Mouse (Mus musculus): ENCODE measurements around the gene Shc3. TPM values are rescaled to one million over a fixed set of nuclear protein-coding genes. Genes with fewer than 3 reads are reported as not detected.

The Shc3 gene
- polyA plus RNA-seq, 1 experiment from 2014 or later, result 9.2 TPM

DNA sequence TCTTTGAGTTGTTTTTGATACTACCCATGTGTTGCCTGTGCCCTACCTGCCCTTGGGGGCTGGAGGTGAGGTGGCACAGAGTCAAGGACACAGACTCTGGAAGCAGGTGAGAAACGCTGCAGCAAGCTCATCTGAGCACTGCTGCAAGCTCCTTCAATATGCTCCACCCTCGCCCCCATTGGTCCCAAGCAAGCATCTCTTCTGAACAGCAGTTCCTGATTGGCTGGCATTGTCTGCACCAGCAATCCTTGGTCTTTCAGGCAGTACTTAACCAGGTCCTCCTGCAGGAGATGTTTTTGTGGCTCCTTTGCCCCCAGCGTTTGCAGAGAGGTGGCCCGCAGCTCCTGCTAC, 34.6 kb upstream of the Shc3 start:
- Histone ChIP-seq H3K36me3 (ENCODE audit: control insufficient read depth, insufficient read depth) (no peaks in the 10 kb centered on the region), H3K4me3 (replicated peaks; ENCODE audit: low read length) (no peak overlapping the region), H3K9ac (replicated peaks; ENCODE audit: low read depth, low read length) (no peak overlapping the region), H3K27me3 (replicated peaks; ENCODE audit: control insufficient read depth, insufficient read depth, low read length) (no peaks in the 10 kb centered on the region), H3K9me3 (ENCODE audit: control insufficient read depth, low read length) (no peaks in the 10 kb centered on the region), H3K4me1 (replicated peaks; ENCODE audit: control insufficient read depth, insufficient read depth, low read length) (peaks cover 10% of the 10 kb centered on the region), H3K4me2 (ENCODE audit: low read length) (peak overlapping the region; percentile 55), H3K27ac (ENCODE audit: low read length) (peak overlapping the region; percentile 71)
- WGBS, result 27% methylated on average over 4 of the region's 4 CpGs
- ATAC-seq, result peak; percentile 69

DNA sequence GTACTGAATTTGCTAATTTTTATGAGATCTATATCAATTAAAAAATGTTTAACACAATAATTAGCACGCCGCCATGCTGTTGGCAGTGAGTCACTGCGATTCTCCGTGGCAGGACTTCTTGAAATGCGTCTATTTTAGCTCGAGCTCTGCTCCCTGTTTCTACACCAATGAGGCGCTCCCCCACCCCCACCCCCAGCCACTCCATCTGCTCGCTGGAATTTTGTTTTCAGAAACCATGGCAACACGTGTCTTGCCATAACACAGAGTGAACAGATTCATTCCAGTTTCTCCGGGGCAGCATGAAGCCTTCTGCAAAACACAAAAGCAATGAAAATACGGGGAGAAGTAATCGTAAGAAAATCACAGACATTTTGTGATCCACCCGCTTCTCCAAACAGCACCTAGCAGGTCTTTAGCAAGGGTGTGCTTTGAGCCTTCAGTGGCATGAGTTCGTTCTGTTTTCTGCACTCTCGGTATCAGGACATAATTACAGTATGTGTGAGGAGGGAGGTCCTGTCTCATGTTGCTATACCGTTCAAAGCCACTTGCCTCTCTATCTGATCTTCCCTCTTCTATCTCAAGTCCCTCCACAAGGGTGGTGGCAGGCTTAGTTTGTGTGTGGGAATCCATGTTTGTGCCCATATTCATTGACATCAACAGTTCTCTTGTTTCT, 34.1 kb upstream of the Shc3 start:
- H3K4me1 ChIP-seq (replicated peaks; ENCODE audit: control insufficient read depth, insufficient read depth, low read length), result peaks cover 10% of the 10 kb centered on the region
- peak overlapping the region; percentile 72 for H3K27ac ChIP-seq (ENCODE audit: low read length)
- H3K27me3 ChIP-seq (replicated peaks; ENCODE audit: control insufficient read depth, insufficient read depth, low read length), result no peaks in the 10 kb centered on the region
- no peaks in the 10 kb centered on the region for H3K36me3 ChIP-seq (ENCODE audit: control insufficient read depth, insufficient read depth)
- no peaks in the 10 kb centered on the region for H3K9me3 ChIP-seq (ENCODE audit: control insufficient read depth, low read length)
- 4% methylated on average over 16 of the region's 16 CpGs for WGBS
- ATAC-seq, result peak; percentile 91
- no peak overlapping the region for H3K9ac ChIP-seq (replicated peaks; ENCODE audit: low read depth, low read length)
- H3K4me3 ChIP-seq (replicated peaks; ENCODE audit: low read length), result peak overlapping the region; percentile 32
- H3K4me2 ChIP-seq (ENCODE audit: low read length), result peak overlapping the region; percentile 55

DNA sequence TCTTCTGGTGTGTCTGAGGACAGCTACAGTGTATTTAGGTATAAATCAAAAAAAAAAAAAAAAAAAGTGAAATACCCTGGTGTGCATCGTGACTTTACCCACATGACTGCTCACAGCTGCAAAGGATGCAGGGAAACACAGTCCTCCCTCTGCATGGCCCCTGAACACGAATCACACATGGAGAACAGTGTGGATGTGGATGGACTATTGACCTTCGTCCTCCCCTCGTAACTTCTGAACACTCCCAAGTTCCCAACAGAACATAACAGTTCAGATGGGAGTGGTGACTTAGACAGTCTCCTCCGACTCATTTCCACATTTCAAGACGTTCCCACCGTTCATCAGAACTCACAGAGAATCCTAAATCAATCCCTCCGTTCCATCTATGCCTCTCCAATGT, 33.5 kb upstream of the Shc3 start:
- peak; percentile 34 for ATAC-seq
- H3K27me3 ChIP-seq (replicated peaks; ENCODE audit: control insufficient read depth, insufficient read depth, low read length), result no peaks in the 10 kb centered on the region
- peaks cover 10% of the 10 kb centered on the region for H3K4me1 ChIP-seq (replicated peaks; ENCODE audit: control insufficient read depth, insufficient read depth, low read length)
- peak overlapping the region; percentile 55 for H3K4me2 ChIP-seq (ENCODE audit: low read length)
- no peak overlapping the region for H3K9ac ChIP-seq (replicated peaks; ENCODE audit: low read depth, low read length)
- no peak overlapping the region; the same call in 1 of the 2 replicates for H3K4me3 ChIP-seq (replicated peaks; ENCODE audit: low read length)
- peak overlapping the region; percentile 72 for H3K27ac ChIP-seq (ENCODE audit: low read length)
- no peaks in the 10 kb centered on the region for H3K36me3 ChIP-seq (ENCODE audit: control insufficient read depth, insufficient read depth)
- 45% methylated on average over 8 of the region's 8 CpGs for WGBS
- no peaks in the 10 kb centered on the region for H3K9me3 ChIP-seq (ENCODE audit: control insufficient read depth, low read length)

DNA sequence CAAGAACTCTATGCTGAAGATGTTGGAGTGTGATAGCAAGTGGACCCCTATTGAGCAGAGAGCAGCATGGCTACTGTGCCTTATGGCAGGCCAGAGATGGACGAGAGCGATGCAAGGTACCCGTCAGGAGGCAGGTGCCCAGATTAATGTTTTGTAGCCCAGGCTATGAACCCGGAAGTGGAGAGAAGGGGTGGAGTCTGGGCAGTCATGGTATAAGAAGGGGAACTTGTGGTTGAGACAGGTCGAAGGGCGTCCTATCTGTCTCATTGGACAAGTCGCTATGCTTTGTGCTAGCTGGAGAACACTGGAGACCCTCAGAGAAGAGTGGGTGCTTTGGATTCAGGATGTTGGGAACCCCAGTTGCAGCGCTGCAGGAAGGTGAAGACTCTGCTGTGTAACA, 30.9 kb upstream of the Shc3 start:
- no peaks in the 10 kb centered on the region for H3K36me3 ChIP-seq (ENCODE audit: control insufficient read depth, insufficient read depth)
- no peak for ATAC-seq

DNA sequence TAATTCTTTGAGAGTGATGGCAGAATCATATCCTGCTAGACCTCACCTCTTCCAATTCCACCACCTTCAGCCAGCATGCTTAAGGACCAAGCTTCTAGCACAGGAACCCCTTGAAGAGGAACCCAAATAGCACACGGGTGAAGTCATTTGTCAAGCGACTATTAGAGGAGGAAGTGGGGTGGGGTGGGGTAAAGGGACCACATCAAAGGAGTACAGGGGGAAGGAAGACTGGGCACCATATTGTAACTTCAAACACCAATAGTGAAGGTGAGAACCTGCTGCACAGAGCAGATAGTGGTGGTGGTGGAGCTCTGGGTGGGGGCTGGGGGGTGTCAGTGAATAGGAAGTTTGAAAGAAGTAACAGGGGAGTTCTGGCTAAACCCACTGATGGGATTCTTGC, 28.8 kb upstream of the Shc3 start:
- no peak overlapping the region for H3K27ac ChIP-seq (ENCODE audit: low read length)
- no peaks in the 10 kb centered on the region for H3K36me3 ChIP-seq (ENCODE audit: control insufficient read depth, insufficient read depth)
- H3K9me3 ChIP-seq (ENCODE audit: control insufficient read depth, low read length), result no peaks in the 10 kb centered on the region
- no peak overlapping the region for H3K4me3 ChIP-seq (replicated peaks; ENCODE audit: low read length)
- no peak overlapping the region for H3K9ac ChIP-seq (replicated peaks; ENCODE audit: low read depth, low read length)
- H3K27me3 ChIP-seq (replicated peaks; ENCODE audit: control insufficient read depth, insufficient read depth, low read length), result no peaks in the 10 kb centered on the region
- H3K4me2 ChIP-seq (ENCODE audit: low read length), result no peak overlapping the region
- H3K4me1 ChIP-seq (replicated peaks; ENCODE audit: control insufficient read depth, insufficient read depth, low read length), result peaks cover 8% of the 10 kb centered on the region
- no peak for ATAC-seq
- WGBS, result 80% methylated on average over 2 of the region's 2 CpGs

More for the DNA sequence above, 30.9 kb upstream of the Shc3 start:
- 94% methylated on average over 8 of the region's 8 CpGs for WGBS
- no peak overlapping the region for H3K9ac ChIP-seq (replicated peaks; ENCODE audit: low read depth, low read length)
- H3K27me3 ChIP-seq (replicated peaks; ENCODE audit: control insufficient read depth, insufficient read depth, low read length), result no peaks in the 10 kb centered on the region
- no peak overlapping the region for H3K4me3 ChIP-seq (replicated peaks; ENCODE audit: low read length)
- peaks cover 10% of the 10 kb centered on the region for H3K4me1 ChIP-seq (replicated peaks; ENCODE audit: control insufficient read depth, insufficient read depth, low read length)
- H3K27ac ChIP-seq (ENCODE audit: low read length), result no peak overlapping the region
- no peak overlapping the region for H3K4me2 ChIP-seq (ENCODE audit: low read length)
- H3K9me3 ChIP-seq (ENCODE audit: control insufficient read depth, low read length), result no peaks in the 10 kb centered on the region

DNA sequence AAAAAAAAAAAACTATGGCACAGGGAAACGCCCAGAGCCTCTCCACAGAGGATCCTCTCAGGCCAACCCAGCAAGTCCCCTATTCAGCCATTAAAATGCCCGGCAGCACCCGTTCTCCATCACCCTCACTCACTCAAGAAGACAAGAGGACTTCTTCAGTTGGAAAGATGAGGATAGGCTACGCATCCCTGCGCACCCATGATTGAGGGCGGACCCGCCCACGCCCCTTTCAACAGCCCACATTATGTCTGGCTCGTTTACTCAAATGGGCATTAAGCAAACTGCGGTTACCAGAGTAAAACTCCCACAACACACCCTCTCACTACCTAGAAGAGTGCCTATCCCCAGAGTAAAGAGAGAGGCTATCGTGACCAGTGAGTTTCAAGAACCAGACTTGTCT, 26.2 kb upstream of the Shc3 start:
- WGBS, result 27% methylated on average over 11 of the region's 11 CpGs

DNA sequence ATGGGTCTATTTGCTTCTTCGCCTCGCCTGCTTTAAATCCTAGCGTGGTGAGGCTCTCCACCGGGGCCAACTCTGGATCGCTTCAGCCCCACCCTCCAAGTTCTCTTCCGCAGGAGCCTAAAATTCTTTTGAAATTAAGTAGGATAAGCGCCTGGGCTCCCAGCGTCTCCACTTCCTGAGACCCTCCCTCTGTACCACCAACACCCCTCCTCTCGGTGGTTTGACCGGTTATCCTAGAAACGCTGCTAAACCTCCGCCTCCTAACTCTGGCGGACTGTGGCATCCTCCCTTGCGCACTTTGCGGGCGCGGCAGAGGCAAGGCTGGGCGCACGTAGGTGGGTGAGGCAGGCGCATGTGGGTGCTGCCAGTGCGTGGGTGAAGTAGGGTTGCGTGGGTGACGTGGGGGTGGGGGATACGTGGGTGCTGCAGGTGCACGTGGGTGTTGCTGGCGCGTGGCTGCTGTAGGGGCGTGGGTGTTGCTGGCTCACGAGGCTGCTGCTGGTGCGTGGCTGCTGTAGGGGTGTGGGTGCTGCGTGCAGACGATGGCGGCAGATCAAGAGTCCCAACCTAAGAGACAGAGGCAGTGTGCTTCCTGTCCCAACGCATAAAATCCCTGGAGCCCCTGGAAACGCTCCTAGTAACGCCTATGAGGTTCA, 25.6 kb upstream of the Shc3 start:
- 1% methylated on average over 36 of the region's 36 CpGs for WGBS
- Histone ChIP-seq H3K27me3 (replicated peaks; ENCODE audit: control insufficient read depth, insufficient read depth, low read length) (no peaks in the 10 kb centered on the region), H3K9ac (replicated peaks; ENCODE audit: low read depth, low read length) (peak overlapping the region; percentile 63), H3K9me3 (ENCODE audit: control insufficient read depth, low read length) (0 out of 2 replicates have a peak, but pooled peaks cover 2% of the 10 kb centered on the region), H3K4me3 (replicated peaks; ENCODE audit: low read length) (peak overlapping the region; percentile 55), H3K4me2 (ENCODE audit: low read length) (peak overlapping the region; percentile 96), H3K36me3 (ENCODE audit: control insufficient read depth, insufficient read depth) (no peaks in the 10 kb centered on the region), H3K4me1 (replicated peaks; ENCODE audit: control insufficient read depth, insufficient read depth, low read length) (peaks cover 5% of the 10 kb centered on the region), H3K27ac (ENCODE audit: low read length) (no peak overlapping the region)
- peak; percentile 75 for ATAC-seq

More for the DNA sequence above, 26.2 kb upstream of the Shc3 start:
- no peaks in the 10 kb centered on the region for H3K36me3 ChIP-seq (ENCODE audit: control insufficient read depth, insufficient read depth)
- peak; percentile 18; the same call in 1 of the 2 replicates for ATAC-seq
- peak overlapping the region; percentile 96 for H3K4me2 ChIP-seq (ENCODE audit: low read length)
- H3K4me1 ChIP-seq (replicated peaks; ENCODE audit: control insufficient read depth, insufficient read depth, low read length), result peaks cover 5% of the 10 kb centered on the region
- H3K27ac ChIP-seq (ENCODE audit: low read length), result no peak overlapping the region
- no peak overlapping the region for H3K9ac ChIP-seq (replicated peaks; ENCODE audit: low read depth, low read length)
- H3K4me3 ChIP-seq (replicated peaks; ENCODE audit: low read length), result peak overlapping the region; percentile 55
- H3K9me3 ChIP-seq (ENCODE audit: control insufficient read depth, low read length), result no peaks in the 10 kb centered on the region
- no peaks in the 10 kb centered on the region for H3K27me3 ChIP-seq (replicated peaks; ENCODE audit: control insufficient read depth, insufficient read depth, low read length)

DNA sequence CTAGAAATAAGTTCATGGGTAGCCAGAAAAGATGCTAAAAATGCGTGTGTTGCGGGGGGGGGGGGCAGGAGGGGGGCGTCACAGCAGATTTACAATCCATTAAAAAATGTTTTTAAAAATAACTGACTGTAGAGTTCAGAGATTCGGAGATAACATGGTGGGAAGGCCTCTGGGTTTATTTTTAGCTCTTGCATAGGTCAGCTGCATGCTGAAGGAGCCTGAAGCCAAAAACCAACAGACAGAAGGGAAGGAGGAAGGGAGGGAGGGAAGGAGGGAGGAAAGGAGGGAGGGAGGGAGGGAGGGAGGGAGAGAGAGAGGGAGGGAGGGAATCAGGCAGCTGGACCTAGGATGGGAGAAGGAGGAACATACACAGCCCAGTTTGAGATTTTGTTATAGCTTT, 18.8 kb upstream of the Shc3 start:
- 77% methylated on average over 4 of the region's 4 CpGs for WGBS
- Histone ChIP-seq H3K27ac (ENCODE audit: low read length) (no peak overlapping the region), H3K9me3 (ENCODE audit: control insufficient read depth, low read length) (0 out of 2 replicates have a peak, but pooled peaks cover 2% of the 10 kb centered on the region), H3K4me1 (replicated peaks; ENCODE audit: control insufficient read depth, insufficient read depth, low read length) (no peaks in the 10 kb centered on the region), H3K36me3 (ENCODE audit: control insufficient read depth, insufficient read depth) (no peaks in the 10 kb centered on the region), H3K9ac (replicated peaks; ENCODE audit: low read depth, low read length) (no peak overlapping the region), H3K27me3 (replicated peaks; ENCODE audit: control insufficient read depth, insufficient read depth, low read length) (no peaks in the 10 kb centered on the region), H3K4me2 (ENCODE audit: low read length) (no peak overlapping the region), H3K4me3 (replicated peaks; ENCODE audit: low read length) (no peak overlapping the region)
- no peak for ATAC-seq

DNA sequence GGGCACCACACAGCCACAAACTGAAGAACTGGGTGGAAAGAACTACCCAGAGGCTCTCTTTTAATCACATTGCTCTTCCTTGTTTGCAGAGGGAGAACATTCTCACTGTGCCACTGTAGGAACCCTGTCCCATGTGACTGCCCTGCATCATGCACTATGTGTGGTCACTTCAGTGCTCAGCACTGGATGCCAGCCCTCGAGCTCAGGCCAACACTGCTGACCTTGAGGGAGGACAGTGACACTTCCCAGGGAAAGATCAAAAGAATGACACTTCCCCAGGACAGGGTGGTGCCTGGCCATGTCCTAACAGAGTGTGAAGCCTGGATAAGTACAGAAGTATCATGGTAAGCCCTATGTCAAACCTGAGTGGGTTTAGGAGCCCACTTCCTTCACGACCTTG, 13.0 kb upstream of the Shc3 start:
- Histone ChIP-seq H3K27ac (ENCODE audit: low read length) (no peak overlapping the region), H3K9me3 (ENCODE audit: control insufficient read depth, low read length) (no peaks in the 10 kb centered on the region), H3K36me3 (ENCODE audit: control insufficient read depth, insufficient read depth) (no peaks in the 10 kb centered on the region), H3K4me2 (ENCODE audit: low read length) (no peak overlapping the region), H3K27me3 (replicated peaks; ENCODE audit: control insufficient read depth, insufficient read depth, low read length) (no peaks in the 10 kb centered on the region), H3K9ac (replicated peaks; ENCODE audit: low read depth, low read length) (no peak overlapping the region), H3K4me3 (replicated peaks; ENCODE audit: low read length) (no peak overlapping the region), H3K4me1 (replicated peaks; ENCODE audit: control insufficient read depth, insufficient read depth, low read length) (peaks cover 18% of the 10 kb centered on the region)
- WGBS, result 86% methylated on average over 2 of the region's 2 CpGs
- ATAC-seq, result no peak

All from forebrain, embryonic 16.5 days (tissue).